Mouse (Mus musculus) heart, embryonic 10.5 days (tissue): Measurements from ENCODE around the gene Rb1. TPM values are rescaled to one million over a fixed set of nuclear protein-coding genes. Genes with fewer than 3 reads are reported as not detected.

Experiments
- DNase-seq: peaks from one replicate; pipeline ENCODE4 v3.0.0-alpha.2; 2017; ENCODE audit warnings: low spot score
- H3K27ac ChIP-seq: fragments of 300-500 bp; sonication (generic); 2 replicates; pipeline ENCODE4 v1.5.1; 2016; ENCODE audit warnings: mild to moderate bottlenecking
- H3K27me3 ChIP-seq: fragments of 300-500 bp; sonication (generic); 2 replicates; pipeline ENCODE4 v1.6.1; 2016; ENCODE audit warnings: mild to moderate bottlenecking; ENCODE audit not compliant: poor library complexity, insufficient read depth, severe bottlenecking
- H3K36me3 ChIP-seq: fragments of 300-500 bp; sonication (generic); 2 replicates; pipeline ENCODE4 v1.6.1; 2016; ENCODE audit warnings: mild to moderate bottlenecking, moderate library complexity
- H3K4me1 ChIP-seq: fragments of 300-500 bp; sonication (generic); 2 replicates; pipeline ENCODE4 v1.6.1; 2016; ENCODE audit warnings: mild to moderate bottlenecking
- H3K4me3 ChIP-seq: fragments of 300-500 bp; sonication (generic); 2 replicates; pipeline ENCODE4 v1.5.1; 2016; ENCODE audit warnings: mild to moderate bottlenecking, moderate library complexity
- H3K9me3 ChIP-seq: fragments of 300-500 bp; sonication (generic); 2 replicates; pipeline ENCODE4 v1.6.1; 2016; ENCODE audit warnings: mild to moderate bottlenecking, moderate library complexity
- WGBS: fragments of 180-500 bp; shearing (Covaris S2); methylation state at CpG from one replicate; pipeline ENCODE4 v1.1.7; 2016; 5-methylcytosine and 5-hydroxymethylcytosine counted together
- polyA plus RNA-seq: library from polyadenylated mRNA; unstranded; fragments of >200 nt; fragmentation: Nextera tagmentation; extraction: Ambion mirVana; gene quantifications from 2 replicates; pipeline ENCODE4 v1.2.1, GENCODE M21; 2016

Rb1 gene
- polyA plus RNA-seq, 1 experiment from 2014 or later: 7.7 TPM

DNA sequence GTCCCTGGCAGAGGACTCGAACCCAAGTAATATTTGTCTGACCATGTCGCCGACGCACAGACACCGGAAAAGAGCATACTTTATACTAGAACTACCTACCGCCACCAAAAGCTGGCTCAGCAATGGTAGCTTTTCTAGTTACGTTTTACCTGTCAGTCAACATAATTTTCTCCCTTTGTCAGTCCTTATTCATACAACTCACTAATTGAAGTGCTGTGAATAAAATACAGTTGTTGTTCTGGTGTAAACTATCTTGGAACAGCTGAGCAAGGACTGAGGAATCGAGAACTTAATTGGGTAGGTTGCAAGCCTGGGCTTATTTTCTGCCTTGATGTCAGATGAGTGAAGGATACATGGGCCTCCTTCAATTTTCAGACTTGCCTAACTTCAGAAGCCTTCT is 889 bp upstream of the Rb1 start:
- WGBS: 12% methylated on average over 8 of the region's 8 CpGs
- DNase-seq: no peak
- H3K9me3 ChIP-seq: no peaks in the 10 kb centered on the region
- H3K27me3 ChIP-seq: no peaks in the 10 kb centered on the region
- peak overlapping the region; percentile 92 for H3K27ac ChIP-seq
- H3K4me1 ChIP-seq: peaks cover 6% of the 10 kb centered on the region
- no peaks in the 10 kb centered on the region for H3K36me3 ChIP-seq
- peak overlapping the region; percentile 96 for H3K4me3 ChIP-seq

DNA sequence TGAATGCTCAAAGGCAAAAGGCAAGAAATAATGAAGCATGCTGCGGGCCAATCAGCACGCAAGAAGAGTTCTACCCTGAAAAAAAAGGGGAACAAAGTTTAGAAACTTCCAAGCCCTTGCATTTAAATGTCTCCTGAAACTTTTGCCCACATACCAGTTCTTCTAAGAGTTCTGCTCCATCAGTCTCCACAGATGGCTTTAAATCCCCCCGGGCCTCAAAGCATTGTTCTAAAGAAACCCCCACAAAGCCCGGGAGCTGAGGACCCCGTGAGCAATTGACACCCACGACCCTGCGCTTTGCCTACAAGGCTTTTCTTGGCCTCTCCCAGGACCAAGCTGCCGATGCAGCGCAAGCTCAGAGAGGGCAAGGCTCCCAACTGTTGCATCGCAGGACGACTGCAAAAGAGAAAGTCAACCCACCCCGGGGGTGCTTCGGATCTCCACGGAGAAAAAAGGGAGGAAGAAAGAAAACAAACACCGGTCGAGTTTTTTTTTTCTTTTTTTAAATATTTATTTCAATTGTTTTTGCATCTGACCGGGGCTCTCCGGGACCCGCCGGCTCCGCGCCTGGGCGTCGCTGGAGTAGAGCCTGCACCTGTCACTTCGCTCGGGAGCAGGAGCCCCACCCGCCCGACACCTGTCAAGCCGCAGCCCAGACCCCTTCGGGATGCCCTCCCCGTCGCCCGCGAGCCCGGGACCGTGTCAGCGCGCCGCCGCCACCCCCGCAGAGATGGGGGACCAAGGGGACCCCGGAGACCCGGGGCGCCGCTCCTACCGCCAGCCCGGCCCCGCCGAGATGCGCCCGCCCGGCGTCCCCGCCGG is 777 bp downstream of the Rb1 start:
- WGBS: under 1% methylated on average over 53 of the region's 55 CpGs

DNA sequence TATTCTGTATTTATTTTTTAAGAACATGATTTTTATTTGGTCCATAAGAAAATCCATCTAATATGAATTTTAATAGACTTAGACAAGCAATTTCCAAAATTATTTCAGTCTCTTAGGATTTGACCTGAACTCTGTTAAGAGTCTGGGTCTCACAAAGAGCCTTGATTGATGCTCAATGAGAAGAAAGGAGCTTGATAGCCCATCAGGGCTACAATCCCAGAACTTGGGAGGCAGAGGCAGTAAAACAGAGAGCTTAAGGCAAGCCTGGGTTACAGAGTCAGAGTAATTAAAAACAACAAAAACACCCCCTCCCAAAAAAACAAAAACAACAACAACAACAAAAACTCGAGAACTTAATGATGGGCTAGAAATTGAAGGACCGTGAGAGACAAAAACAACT is 1.7 kb downstream of the Rb1 start:
- H3K4me1 ChIP-seq: peaks cover 6% of the 10 kb centered on the region
- WGBS: 77% methylated on average over 2 of the region's 2 CpGs
- H3K27me3 ChIP-seq: no peaks in the 10 kb centered on the region
- no peak for DNase-seq
- no peak overlapping the region for H3K27ac ChIP-seq
- no peaks in the 10 kb centered on the region for H3K36me3 ChIP-seq
- no peak overlapping the region for H3K4me3 ChIP-seq
- H3K9me3 ChIP-seq: no peaks in the 10 kb centered on the region

More for the DNA sequence above, 777 bp downstream of the Rb1 start:
- H3K4me1 ChIP-seq: peaks cover 6% of the 10 kb centered on the region
- H3K9me3 ChIP-seq: no peaks in the 10 kb centered on the region
- no peaks in the 10 kb centered on the region for H3K36me3 ChIP-seq
- no peaks in the 10 kb centered on the region for H3K27me3 ChIP-seq
- H3K4me3 ChIP-seq: peak overlapping the region; percentile 96
- peak overlapping the region; percentile 92 for H3K27ac ChIP-seq
- peak; percentile 78 for DNase-seq

DNA sequence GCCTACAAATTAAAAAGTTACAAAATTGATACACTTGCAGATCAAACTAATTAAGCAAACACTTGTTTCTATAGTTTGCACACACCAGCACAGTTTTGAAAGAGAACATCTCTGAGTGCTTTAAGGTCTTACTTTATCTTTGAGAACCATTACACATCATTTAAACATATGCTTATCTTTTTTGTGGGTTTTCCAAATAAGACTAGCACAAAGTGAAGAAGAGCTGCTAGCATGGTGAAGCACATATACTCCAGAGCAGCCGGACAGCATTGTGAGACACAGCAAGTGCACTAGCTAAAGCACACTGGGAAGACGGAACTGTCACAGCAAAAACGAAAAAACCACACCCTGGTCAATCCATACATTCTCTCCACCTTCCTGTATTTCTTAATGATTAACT is 3.5 kb downstream of the Rb1 start:
- WGBS: 71% methylated on average over 3 of the region's 3 CpGs
- no peak overlapping the region for H3K27ac ChIP-seq

DNA sequence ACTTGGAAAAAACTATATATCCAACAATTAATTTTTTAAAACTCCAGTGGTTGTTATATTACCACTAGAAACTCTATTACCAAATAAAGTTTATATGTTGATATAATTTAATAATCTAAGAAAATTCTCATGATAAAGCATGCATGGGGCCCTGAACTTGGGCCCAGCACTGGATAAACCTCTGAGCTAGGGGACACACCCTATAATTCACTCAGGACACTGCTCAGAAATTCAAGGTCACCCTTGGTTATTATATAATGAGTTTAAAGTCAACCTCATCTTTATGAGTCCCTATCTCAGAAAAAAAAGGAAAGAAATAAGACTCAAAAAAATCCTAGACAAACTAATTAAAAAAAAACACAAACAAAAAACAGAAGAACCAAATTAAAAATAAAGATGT is 8.7 kb downstream of the Rb1 start:
- no peak overlapping the region for H3K27ac ChIP-seq
- no peaks in the 10 kb centered on the region for H3K27me3 ChIP-seq
- H3K36me3 ChIP-seq: no peaks in the 10 kb centered on the region
- H3K9me3 ChIP-seq: no peaks in the 10 kb centered on the region
- 0 out of 2 replicates have a peak, but pooled peaks cover 4% of the 10 kb centered on the region for H3K4me1 ChIP-seq
- no peak overlapping the region for H3K4me3 ChIP-seq
- no peak for DNase-seq

More for the DNA sequence above, 3.5 kb downstream of the Rb1 start:
- Histone ChIP-seq H3K4me3 (no peak overlapping the region), H3K36me3 (no peaks in the 10 kb centered on the region), H3K27me3 (no peaks in the 10 kb centered on the region), H3K9me3 (no peaks in the 10 kb centered on the region), H3K4me1 (peaks cover 6% of the 10 kb centered on the region)
- no peak for DNase-seq

DNA sequence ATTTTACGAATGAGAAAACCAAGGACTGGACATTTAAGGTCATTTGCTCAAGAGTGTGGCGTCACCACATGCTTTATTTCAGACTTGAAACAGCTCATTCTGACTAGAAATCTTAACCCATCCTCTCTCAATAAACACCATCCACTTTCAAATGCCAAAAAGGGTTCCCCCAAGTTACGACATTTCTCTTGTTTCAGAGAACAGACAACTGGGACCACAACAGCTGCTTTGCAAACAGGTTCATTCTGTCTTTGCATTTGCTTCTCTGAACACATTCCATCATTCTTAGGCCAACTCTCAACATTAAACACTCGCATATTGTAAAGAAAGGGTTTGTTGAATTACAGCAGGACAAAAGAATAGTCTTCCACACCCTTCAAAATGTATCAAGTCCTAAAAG is 11.8 kb downstream of the Rb1 start:
- H3K27ac ChIP-seq: no peak overlapping the region
- no peaks in the 10 kb centered on the region for H3K9me3 ChIP-seq
- H3K36me3 ChIP-seq: no peaks in the 10 kb centered on the region
- WGBS: 91% methylated on average over 4 of the region's 4 CpGs
- DNase-seq: no peak
- no peaks in the 10 kb centered on the region for H3K27me3 ChIP-seq
- no peak overlapping the region for H3K4me3 ChIP-seq
- H3K4me1 ChIP-seq: 0 out of 2 replicates have a peak, but pooled peaks cover 4% of the 10 kb centered on the region

DNA sequence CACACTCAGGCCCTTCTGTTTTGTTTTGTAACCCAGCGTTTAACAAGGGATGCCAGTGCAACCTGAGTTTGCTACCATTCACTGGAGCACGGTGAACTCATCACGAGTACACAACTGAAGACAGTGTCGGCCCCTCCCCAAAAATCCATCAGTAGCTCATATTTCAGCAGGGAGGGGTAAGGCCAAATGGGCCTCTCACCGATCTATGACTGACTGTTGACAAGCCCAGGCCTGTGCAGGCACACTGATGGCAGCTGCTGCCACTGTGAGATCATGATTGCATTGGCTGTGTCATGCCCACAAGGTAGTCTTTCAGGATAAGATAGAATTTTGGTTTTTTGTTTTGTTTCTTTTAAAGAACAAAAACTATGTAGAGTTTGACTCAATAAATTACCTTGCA is 12.2 kb downstream of the Rb1 start:
- no peak for DNase-seq
- 0 out of 2 replicates have a peak, but pooled peaks cover 4% of the 10 kb centered on the region for H3K4me1 ChIP-seq
- H3K27ac ChIP-seq: no peak overlapping the region
- H3K9me3 ChIP-seq: no peaks in the 10 kb centered on the region
- WGBS: 55% methylated on average over 5 of the region's 5 CpGs
- H3K36me3 ChIP-seq: no peaks in the 10 kb centered on the region
- H3K27me3 ChIP-seq: no peaks in the 10 kb centered on the region
- no peak overlapping the region for H3K4me3 ChIP-seq

DNA sequence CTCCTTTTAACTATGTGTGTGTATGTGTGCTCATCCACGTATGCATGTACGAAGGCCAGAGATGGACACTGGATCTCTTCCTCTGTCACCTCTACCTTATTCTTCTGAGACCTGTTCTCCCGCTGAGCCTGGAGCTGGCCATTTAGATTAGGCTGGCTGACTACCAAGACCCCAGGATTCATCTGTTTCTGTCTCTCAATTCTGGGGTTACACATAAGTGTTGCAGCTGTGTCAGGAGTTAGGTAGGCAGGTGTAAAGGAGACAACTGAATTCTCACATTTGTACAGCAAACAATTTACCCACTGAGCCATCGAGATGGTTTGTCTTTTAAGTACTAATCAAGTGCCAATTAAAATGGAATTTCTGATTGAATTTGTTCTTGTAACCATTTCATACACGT is 12.7 kb downstream of the Rb1 start:
- H3K9me3 ChIP-seq: no peaks in the 10 kb centered on the region
- no peaks in the 10 kb centered on the region for H3K27me3 ChIP-seq
- 82% methylated on average over 5 of the region's 5 CpGs for WGBS
- 0 out of 2 replicates have a peak, but pooled peaks cover 4% of the 10 kb centered on the region for H3K4me1 ChIP-seq
- H3K36me3 ChIP-seq: no peaks in the 10 kb centered on the region
- H3K27ac ChIP-seq: no peak overlapping the region
- no peak overlapping the region for H3K4me3 ChIP-seq
- DNase-seq: no peak

DNA sequence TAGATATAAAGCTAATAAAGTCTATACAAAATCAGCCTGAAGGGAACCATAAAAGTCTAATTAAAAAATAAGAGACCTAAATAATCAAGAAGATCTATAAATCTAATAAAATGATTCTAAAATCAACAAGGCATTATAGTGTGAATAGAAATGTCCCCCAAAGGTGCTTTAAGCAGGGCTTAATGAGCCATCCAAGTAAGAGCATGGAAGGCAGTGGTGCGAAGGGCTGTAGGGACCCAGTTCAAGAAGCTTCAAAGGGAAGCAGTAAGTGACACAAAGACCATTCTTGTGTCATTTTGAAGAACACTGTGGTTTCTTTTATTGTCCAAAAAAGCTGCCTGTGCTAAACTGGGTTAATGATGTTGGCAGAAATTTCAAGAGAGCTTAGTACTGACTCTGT is 18.1 kb downstream of the Rb1 start:
- Histone ChIP-seq H3K36me3 (no peaks in the 10 kb centered on the region), H3K27ac (no peak overlapping the region), H3K4me3 (no peak overlapping the region), H3K9me3 (no peaks in the 10 kb centered on the region), H3K27me3 (no peaks in the 10 kb centered on the region), H3K4me1 (no peaks in the 10 kb centered on the region)
- 85% methylated on average over 1 of the region's 1 CpGs for WGBS
- no peak for DNase-seq

DNA sequence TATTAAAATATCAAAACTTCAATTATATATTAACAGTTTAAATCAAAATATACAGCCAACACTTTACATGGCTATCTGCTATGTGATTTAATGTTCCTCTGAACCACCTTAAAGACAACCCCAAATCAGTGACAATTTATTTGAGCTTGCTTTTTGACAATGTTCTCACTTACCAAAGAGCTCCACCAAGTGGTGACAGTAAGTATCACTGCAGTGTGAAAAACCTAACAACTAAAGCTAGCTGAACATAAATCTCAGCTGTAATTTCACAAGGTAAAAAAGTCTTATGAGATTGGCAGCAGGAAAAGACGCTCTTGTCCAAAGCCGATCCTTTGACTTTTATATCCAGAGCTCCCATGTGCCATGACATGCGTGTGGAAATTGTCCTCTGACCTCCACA is 22.4 kb downstream of the Rb1 start:
- H3K27ac ChIP-seq: no peak overlapping the region
- no peaks in the 10 kb centered on the region for H3K9me3 ChIP-seq
- no peaks in the 10 kb centered on the region for H3K36me3 ChIP-seq
- H3K4me3 ChIP-seq: no peak overlapping the region
- WGBS: 32% methylated on average over 3 of the region's 3 CpGs
- DNase-seq: no peak
- H3K4me1 ChIP-seq: no peaks in the 10 kb centered on the region
- H3K27me3 ChIP-seq: no peaks in the 10 kb centered on the region

DNA sequence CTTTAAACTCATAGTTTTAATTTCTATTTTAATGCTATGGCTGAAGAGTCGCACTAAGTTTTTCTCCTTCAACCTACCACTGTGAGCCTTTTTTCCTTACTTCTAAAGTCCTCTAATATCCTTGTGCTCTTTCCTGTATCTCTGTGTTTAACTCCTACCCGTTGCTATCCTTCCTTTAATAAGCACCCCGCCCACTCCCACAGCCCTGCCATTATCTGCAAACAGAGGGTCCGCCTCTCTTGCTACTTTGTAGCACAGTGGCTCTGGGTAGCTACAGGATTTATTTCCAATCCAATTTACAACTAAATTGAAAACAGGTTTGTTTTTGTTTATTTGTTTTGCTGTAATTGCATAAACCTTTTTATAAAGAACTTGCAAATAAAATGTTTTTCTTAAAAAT is 23.8 kb downstream of the Rb1 start:
- Histone ChIP-seq H3K36me3 (no peaks in the 10 kb centered on the region), H3K27me3 (no peaks in the 10 kb centered on the region), H3K27ac (no peak overlapping the region), H3K9me3 (no peaks in the 10 kb centered on the region), H3K4me1 (no peaks in the 10 kb centered on the region), H3K4me3 (no peak overlapping the region)
- DNase-seq: no peak
- WGBS: 61% methylated on average over 4 of the region's 4 CpGs

DNA sequence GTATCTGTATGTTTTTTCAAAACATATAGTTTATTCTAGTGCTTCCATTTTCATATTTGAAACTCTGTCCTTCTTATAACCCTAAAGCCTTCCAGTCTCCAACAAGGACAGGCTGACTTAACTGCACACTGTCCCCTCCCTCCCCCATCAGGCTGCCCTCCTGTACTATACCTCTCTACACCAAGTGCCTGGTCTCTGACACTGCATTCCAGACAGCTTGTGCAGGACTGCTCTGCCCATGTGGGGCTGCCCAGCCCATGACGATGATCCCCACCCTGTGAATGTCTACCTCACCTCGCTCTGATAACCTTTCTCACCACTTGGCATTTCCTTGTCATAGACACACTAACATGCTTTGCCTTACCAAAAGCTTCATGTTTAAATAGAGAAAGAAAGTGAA is 30.1 kb downstream of the Rb1 start:
- no peaks in the 10 kb centered on the region for H3K36me3 ChIP-seq
- DNase-seq: no peak
- 0 out of 2 replicates have a peak, but pooled peaks cover 3% of the 10 kb centered on the region for H3K4me1 ChIP-seq
- no peaks in the 10 kb centered on the region for H3K27me3 ChIP-seq
- no peak overlapping the region for H3K4me3 ChIP-seq
- WGBS: 45% methylated on average over 2 of the region's 2 CpGs
- H3K27ac ChIP-seq: no peak overlapping the region
- H3K9me3 ChIP-seq: no peaks in the 10 kb centered on the region

DNA sequence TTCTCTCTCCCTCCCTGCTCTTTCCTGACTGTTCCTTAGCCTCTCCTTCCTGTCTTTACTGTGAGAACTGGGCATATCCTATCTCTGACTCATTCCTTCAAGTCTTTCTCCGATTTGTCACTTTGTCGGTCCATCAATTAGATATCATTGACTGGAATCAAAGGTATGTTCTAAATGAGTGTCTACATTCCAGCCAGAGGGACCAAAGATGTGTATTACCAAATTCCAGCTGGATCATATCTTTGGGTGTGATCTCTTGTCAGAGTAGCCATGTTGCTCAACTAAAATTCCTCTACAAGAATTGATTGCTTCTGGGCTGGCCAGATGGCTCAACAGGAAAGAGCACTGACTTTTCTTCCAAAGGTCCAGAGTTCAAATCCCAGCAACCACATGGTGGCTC is 32.0 kb downstream of the Rb1 start:
- H3K4me1 ChIP-seq: 0 out of 2 replicates have a peak, but pooled peaks cover 3% of the 10 kb centered on the region
- no peak for DNase-seq
- H3K36me3 ChIP-seq: no peaks in the 10 kb centered on the region
- no peaks in the 10 kb centered on the region for H3K27me3 ChIP-seq
- 66% methylated on average over 2 of the region's 2 CpGs for WGBS
- H3K9me3 ChIP-seq: no peaks in the 10 kb centered on the region
- no peak overlapping the region for H3K4me3 ChIP-seq
- H3K27ac ChIP-seq: no peak overlapping the region

DNA sequence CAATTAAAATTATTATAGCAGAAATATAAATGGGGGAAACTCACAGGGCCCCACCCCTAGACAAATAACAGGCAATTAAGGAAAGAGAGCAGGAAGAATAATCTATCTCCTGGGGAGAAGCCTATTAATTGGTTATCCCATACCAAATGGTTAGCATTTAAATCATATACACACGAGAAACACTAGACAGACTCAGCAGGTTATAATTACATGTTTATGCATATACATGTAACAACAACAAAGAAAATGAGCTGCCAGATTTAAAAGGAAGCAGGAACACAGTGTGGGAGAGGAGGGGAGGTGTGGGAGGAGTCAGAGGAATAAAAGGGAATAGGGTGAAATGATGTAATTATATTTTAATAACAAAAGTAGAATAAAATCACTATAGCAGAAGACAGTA is 33.2 kb downstream of the Rb1 start:
- 70% methylated on average over 1 of the region's 1 CpGs for WGBS
- H3K36me3 ChIP-seq: no peaks in the 10 kb centered on the region

More for the DNA sequence above, 33.2 kb downstream of the Rb1 start:
- 0 out of 2 replicates have a peak, but pooled peaks cover 3% of the 10 kb centered on the region for H3K4me1 ChIP-seq
- no peaks in the 10 kb centered on the region for H3K27me3 ChIP-seq
- H3K4me3 ChIP-seq: no peak overlapping the region
- DNase-seq: no peak
- no peaks in the 10 kb centered on the region for H3K9me3 ChIP-seq
- no peak overlapping the region for H3K27ac ChIP-seq
